Mouse (Mus musculus): ENCODE data around the gene Fam180a. TPM values are rescaled to one million over a fixed set of nuclear protein-coding genes. Genes with fewer than 3 reads are reported as not detected.

The Fam180a gene
- polyA plus RNA-seq, 1 experiment from 2014 or later: 0.10 TPM

GRCm38 (mm10) chr6:35288920-35289319 is 37.0 kb downstream of the Fam180a start:
- Histone ChIP-seq H3K4me1 (replicated peaks) (peaks cover 23% of the 10 kb centered on the region), H3K27ac (ENCODE audit: poor library complexity, severe bottlenecking) (peak overlapping the region; percentile 41), H3K4me2 (peak overlapping the region; percentile 5; the same call in 1 of the 2 replicates), H3K36me3 (no peaks in the 10 kb centered on the region), H3K4me3 (no peak overlapping the region), H3K9me3 (replicated peaks) (0 out of 2 replicates have a peak, but pooled peaks cover 2% of the 10 kb centered on the region), H3K27me3 (replicated peaks) (no peaks in the 10 kb centered on the region), H3K9ac (no peak overlapping the region)
- WGBS: 56% methylated on average over 7 of the region's 7 CpGs
- no peak for ATAC-seq (ENCODE audit: insufficient number of reproducible peaks, low FRiP score)

- Histone ChIP-seq H3K4me1 (replicated peaks) (peaks cover 23% of the 10 kb centered on the region), H3K9me3 (replicated peaks) (no peaks in the 10 kb centered on the region), H3K4me2 (peak overlapping the region; percentile 5), H3K4me3 (no peak overlapping the region), H3K27ac (ENCODE audit: poor library complexity, severe bottlenecking) (peak overlapping the region; percentile 41), H3K27me3 (replicated peaks) (no peaks in the 10 kb centered on the region), H3K9ac (no peak overlapping the region), H3K36me3 (no peaks in the 10 kb centered on the region)
- peak; percentile 72 for ATAC-seq (ENCODE audit: insufficient number of reproducible peaks, low FRiP score)
- 46% methylated on average over 11 of the region's 11 CpGs for WGBS
Measured at GRCm38 (mm10) chr6:35288114-35288761, 37.7 kb downstream of the Fam180a start.

GRCm38 (mm10) chr6:35279306-35279705 is 46.6 kb downstream of the Fam180a start:
- Histone ChIP-seq H3K27me3 (replicated peaks) (no peaks in the 10 kb centered on the region), H3K9ac (no peak overlapping the region), H3K27ac (ENCODE audit: poor library complexity, severe bottlenecking) (no peak overlapping the region), H3K4me3 (no peak overlapping the region), H3K4me2 (no peak overlapping the region), H3K36me3 (no peaks in the 10 kb centered on the region), H3K4me1 (replicated peaks) (peaks cover 9% of the 10 kb centered on the region), H3K9me3 (replicated peaks) (no peaks in the 10 kb centered on the region)
- WGBS: 71% methylated on average over 10 of the region's 10 CpGs
- ATAC-seq (ENCODE audit: insufficient number of reproducible peaks, low FRiP score): no peak

- no peak overlapping the region for H3K27ac ChIP-seq (ENCODE audit: poor library complexity, severe bottlenecking)
- H3K9ac ChIP-seq: no peak overlapping the region
- H3K4me3 ChIP-seq: no peak overlapping the region
- no peaks in the 10 kb centered on the region for H3K36me3 ChIP-seq
- peak overlapping the region; percentile 6 for H3K4me2 ChIP-seq
- peaks cover 9% of the 10 kb centered on the region for H3K4me1 ChIP-seq (replicated peaks)
- H3K27me3 ChIP-seq (replicated peaks): no peaks in the 10 kb centered on the region
- H3K9me3 ChIP-seq (replicated peaks): no peaks in the 10 kb centered on the region
- no peak for ATAC-seq (ENCODE audit: insufficient number of reproducible peaks, low FRiP score)
- WGBS: 39% methylated on average over 10 of the region's 10 CpGs
Measured at GRCm38 (mm10) chr6:35277903-35278587, 47.9 kb downstream of the Fam180a start.

GRCm38 (mm10) chr6:35273391-35274082 is 52.4 kb downstream of the Fam180a start:
- no peaks in the 10 kb centered on the region for H3K36me3 ChIP-seq
- no peak overlapping the region for H3K4me2 ChIP-seq
- WGBS: 67% methylated on average over 11 of the region's 11 CpGs
- no peaks in the 10 kb centered on the region for H3K27me3 ChIP-seq (replicated peaks)
- H3K4me3 ChIP-seq: no peak overlapping the region
- no peak for ATAC-seq (ENCODE audit: insufficient number of reproducible peaks, low FRiP score)
- H3K4me1 ChIP-seq (replicated peaks): peaks cover 20% of the 10 kb centered on the region
- no peaks in the 10 kb centered on the region for H3K9me3 ChIP-seq (replicated peaks)
- no peak overlapping the region for H3K9ac ChIP-seq
- H3K27ac ChIP-seq (ENCODE audit: poor library complexity, severe bottlenecking): no peak overlapping the region

GRCm38 (mm10) chr6:35271868-35272765 is 53.8 kb downstream of the Fam180a start:
- Histone ChIP-seq H3K4me1 (replicated peaks) (peaks cover 11% of the 10 kb centered on the region; the same call in 1 of the 2 replicates), H3K9me3 (replicated peaks) (no peaks in the 10 kb centered on the region), H3K4me2 (no peak overlapping the region), H3K27ac (ENCODE audit: poor library complexity, severe bottlenecking) (no peak overlapping the region), H3K9ac (no peak overlapping the region), H3K27me3 (replicated peaks) (no peaks in the 10 kb centered on the region), H3K36me3 (no peaks in the 10 kb centered on the region), H3K4me3 (no peak overlapping the region)
- ATAC-seq (ENCODE audit: insufficient number of reproducible peaks, low FRiP score): no peak
- WGBS: 86% methylated on average over 20 of the region's 20 CpGs

GRCm38 (mm10) chr6:35271094-35271855 is 54.7 kb downstream of the Fam180a start:
- Histone ChIP-seq H3K4me1 (replicated peaks) (peaks cover 11% of the 10 kb centered on the region; the same call in 1 of the 2 replicates), H3K4me3 (no peak overlapping the region), H3K27me3 (replicated peaks) (no peaks in the 10 kb centered on the region), H3K9me3 (replicated peaks) (no peaks in the 10 kb centered on the region), H3K4me2 (no peak overlapping the region), H3K36me3 (no peaks in the 10 kb centered on the region), H3K9ac (no peak overlapping the region), H3K27ac (ENCODE audit: poor library complexity, severe bottlenecking) (no peak overlapping the region)
- 0 out of 2 replicates have a peak, but pooled peaks have one; percentile 19 for ATAC-seq (ENCODE audit: insufficient number of reproducible peaks, low FRiP score)
- 88% methylated on average over 12 of the region's 12 CpGs for WGBS

GRCm38 (mm10) chr6:35269643-35270042 is 56.3 kb downstream of the Fam180a start:
- no peaks in the 10 kb centered on the region for H3K27me3 ChIP-seq (replicated peaks)
- H3K36me3 ChIP-seq: no peaks in the 10 kb centered on the region
- peak overlapping the region; percentile 13; the same call in 1 of the 2 replicates for H3K4me2 ChIP-seq
- no peak overlapping the region for H3K27ac ChIP-seq (ENCODE audit: poor library complexity, severe bottlenecking)
- no peaks in the 10 kb centered on the region for H3K9me3 ChIP-seq (replicated peaks)
- H3K9ac ChIP-seq: no peak overlapping the region
- 67% methylated on average over 13 of the region's 13 CpGs for WGBS
- no peak overlapping the region for H3K4me3 ChIP-seq
- ATAC-seq (ENCODE audit: insufficient number of reproducible peaks, low FRiP score): no peak
- peaks cover 19% of the 10 kb centered on the region; the same call in 1 of the 2 replicates for H3K4me1 ChIP-seq (replicated peaks)

- WGBS: 94% methylated on average over 13 of the region's 13 CpGs
- H3K4me1 ChIP-seq (replicated peaks): peaks cover 19% of the 10 kb centered on the region; the same call in 1 of the 2 replicates
- no peak overlapping the region for H3K27ac ChIP-seq (ENCODE audit: poor library complexity, severe bottlenecking)
- no peak overlapping the region for H3K9ac ChIP-seq
- H3K4me2 ChIP-seq: no peak overlapping the region
- H3K36me3 ChIP-seq: peaks cover 2% of the 10 kb centered on the region
- no peak overlapping the region for H3K4me3 ChIP-seq
- ATAC-seq (ENCODE audit: insufficient number of reproducible peaks, low FRiP score): no peak
- no peaks in the 10 kb centered on the region for H3K9me3 ChIP-seq (replicated peaks)
- H3K27me3 ChIP-seq (replicated peaks): no peaks in the 10 kb centered on the region
Measured at GRCm38 (mm10) chr6:35268711-35269110, 57.2 kb downstream of the Fam180a start.
